Mouse (Mus musculus) limb, embryonic 15.5 days (tissue): ENCODE measurements at regions not wholly inside any gene's neighbourhood (a gene's known extent, or its start where the extent isn't known, plus 50 kb on each side); places are given as distances from the start of the nearest gene placed in this dataset.

Source experiments
- ATAC-seq: fragments of 200-750 bp; cut with Nextera tagmentation; 2 replicates; pipeline ENCODE4 v1.8.0; 2017; ENCODE audit warnings: low read depth, moderate TSS enrichment; ENCODE audit not compliant: insufficient number of reproducible peaks, low FRiP score, low TSS enrichment
- H3K27ac ChIP-seq: fragments of 300-500 bp; sonication (generic); 2 replicates; pipeline ENCODE4 v1.5.1; 2015; ENCODE audit warnings: moderate library complexity, mild to moderate bottlenecking, inconsistent platforms
- H3K27me3 ChIP-seq: fragments of 300-500 bp; sonication (generic); 2 replicates; pipeline ENCODE4 v1.6.1; 2015; ENCODE audit warnings: inconsistent platforms
- H3K36me3 ChIP-seq: fragments of 300-500 bp; sonication (generic); 2 replicates; pipeline ENCODE4 v1.6.1; 2015; ENCODE audit warnings: inconsistent platforms
- H3K4me1 ChIP-seq: fragments of 300-500 bp; sonication (generic); 2 replicates; pipeline ENCODE4 v1.6.1; 2015; ENCODE audit warnings: inconsistent platforms
- H3K4me2 ChIP-seq: fragments of 300-500 bp; sonication (generic); 2 replicates; pipeline ENCODE4 v1.6.1; 2015; ENCODE audit warnings: mild to moderate bottlenecking, inconsistent platforms
- H3K4me3 ChIP-seq: fragments of 300-500 bp; sonication (generic); 2 replicates; pipeline ENCODE4 v1.5.1; 2015; ENCODE audit warnings: mild to moderate bottlenecking, inconsistent platforms
- H3K9ac ChIP-seq: fragments of 300-500 bp; sonication (generic); 2 replicates; pipeline ENCODE4 v1.6.1; 2015; ENCODE audit warnings: inconsistent platforms
- H3K9me3 ChIP-seq: fragments of 300-500 bp; sonication (generic); 2 replicates; pipeline ENCODE4 v1.6.1; 2016; ENCODE audit warnings: inconsistent platforms
- WGBS: fragments of 180-500 bp; shearing (Covaris S2); methylation state at CpG from one replicate; pipeline ENCODE4 v1.1.7; 2015; 5-methylcytosine and 5-hydroxymethylcytosine counted together

DNA sequence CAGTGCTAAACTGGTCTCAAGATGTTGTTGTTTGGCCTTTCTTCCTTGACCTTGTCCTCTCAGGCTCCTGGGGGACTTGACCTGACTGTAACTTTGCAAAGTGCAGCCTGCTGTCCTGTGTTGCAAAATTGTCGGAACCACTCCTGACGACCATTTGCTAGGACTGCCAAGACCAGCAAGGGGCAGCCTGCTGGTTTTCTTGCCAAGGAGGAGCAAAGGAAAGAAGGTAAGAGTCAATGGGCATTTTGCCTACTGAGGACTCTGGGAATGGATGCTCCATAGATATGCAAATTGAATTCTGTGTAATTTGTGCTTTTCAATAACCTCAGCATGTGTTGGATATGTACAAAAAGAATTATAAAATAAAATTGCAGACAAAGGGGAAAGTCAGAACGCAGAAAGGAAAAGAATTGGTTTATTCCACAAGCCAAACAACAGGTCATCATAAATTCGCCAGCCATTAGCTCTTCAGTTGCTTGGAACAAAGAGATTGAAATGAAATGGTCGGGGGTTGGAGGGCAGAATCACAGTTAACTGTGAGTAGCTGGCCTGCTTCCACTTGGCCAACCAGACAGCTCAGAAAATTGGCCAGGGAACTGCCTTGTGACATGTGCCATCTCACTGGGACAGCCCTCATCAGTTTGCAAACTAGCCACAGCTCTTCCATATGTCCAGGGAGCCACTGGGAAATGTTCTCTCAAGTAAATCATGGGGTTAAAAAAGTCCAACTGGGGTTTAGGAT is 256.5 kb upstream of the Gm10192 start:
- no peaks in the 10 kb centered on the region for H3K4me1 ChIP-seq
- ATAC-seq = no peak
- no peak overlapping the region for H3K4me3 ChIP-seq
- WGBS = 85% methylated on average over 5 of the region's 5 CpGs
- H3K27ac ChIP-seq = no peak overlapping the region
- no peak overlapping the region for H3K9ac ChIP-seq
- no peaks in the 10 kb centered on the region for H3K27me3 ChIP-seq
- no peak overlapping the region for H3K4me2 ChIP-seq
- no peaks in the 10 kb centered on the region for H3K36me3 ChIP-seq
- H3K9me3 ChIP-seq = no peaks in the 10 kb centered on the region

GRCm38 (mm10) chr4:97432681-97433080 is 249.7 kb upstream of the Gm10192 start:
- H3K27me3 ChIP-seq = no peaks in the 10 kb centered on the region
- H3K4me2 ChIP-seq = no peak overlapping the region
- no peaks in the 10 kb centered on the region for H3K36me3 ChIP-seq
- no peaks in the 10 kb centered on the region for H3K4me1 ChIP-seq
- WGBS = 54% methylated on average over 1 of the region's 1 CpGs
- ATAC-seq = no peak
- no peak overlapping the region for H3K4me3 ChIP-seq
- H3K9me3 ChIP-seq = no peaks in the 10 kb centered on the region
- H3K9ac ChIP-seq = no peak overlapping the region
- H3K27ac ChIP-seq = no peak overlapping the region

GRCm38 (mm10) chr4:97432094-97432493 is 249.1 kb upstream of the Gm10192 start:
- no peaks in the 10 kb centered on the region for H3K4me1 ChIP-seq
- no peaks in the 10 kb centered on the region for H3K27me3 ChIP-seq
- H3K9me3 ChIP-seq = no peaks in the 10 kb centered on the region
- no peak overlapping the region for H3K27ac ChIP-seq
- H3K36me3 ChIP-seq = no peaks in the 10 kb centered on the region
- 79% methylated on average over 1 of the region's 1 CpGs for WGBS
- no peak overlapping the region for H3K4me3 ChIP-seq
- H3K4me2 ChIP-seq = no peak overlapping the region
- H3K9ac ChIP-seq = no peak overlapping the region
- ATAC-seq = no peak

DNA sequence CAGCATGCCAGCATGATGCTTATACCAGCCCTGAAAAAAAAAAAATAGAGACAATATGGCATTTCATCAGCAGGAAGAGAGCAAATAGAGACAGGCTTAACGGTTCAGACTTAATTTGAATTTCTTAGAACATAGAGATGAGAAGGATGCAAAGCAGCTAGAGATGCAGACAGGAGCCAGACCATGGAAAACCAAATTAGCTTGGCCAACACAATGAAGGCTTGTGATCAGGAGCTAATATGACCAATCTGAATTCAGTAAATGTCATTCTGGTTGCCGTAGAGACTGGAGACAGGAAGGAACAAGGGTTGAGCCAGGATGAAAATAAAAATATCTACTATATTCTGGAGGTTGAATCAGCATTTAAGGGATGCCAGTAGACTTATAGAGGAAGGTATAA is 248.3 kb upstream of the Gm10192 start:
- H3K36me3 ChIP-seq = no peaks in the 10 kb centered on the region
- no peak overlapping the region for H3K4me3 ChIP-seq
- no peaks in the 10 kb centered on the region for H3K27me3 ChIP-seq
- WGBS = 66% methylated on average over 2 of the region's 2 CpGs
- H3K4me2 ChIP-seq = no peak overlapping the region
- ATAC-seq = no peak
- no peak overlapping the region for H3K9ac ChIP-seq
- no peak overlapping the region for H3K27ac ChIP-seq
- H3K9me3 ChIP-seq = no peaks in the 10 kb centered on the region
- H3K4me1 ChIP-seq = no peaks in the 10 kb centered on the region

DNA sequence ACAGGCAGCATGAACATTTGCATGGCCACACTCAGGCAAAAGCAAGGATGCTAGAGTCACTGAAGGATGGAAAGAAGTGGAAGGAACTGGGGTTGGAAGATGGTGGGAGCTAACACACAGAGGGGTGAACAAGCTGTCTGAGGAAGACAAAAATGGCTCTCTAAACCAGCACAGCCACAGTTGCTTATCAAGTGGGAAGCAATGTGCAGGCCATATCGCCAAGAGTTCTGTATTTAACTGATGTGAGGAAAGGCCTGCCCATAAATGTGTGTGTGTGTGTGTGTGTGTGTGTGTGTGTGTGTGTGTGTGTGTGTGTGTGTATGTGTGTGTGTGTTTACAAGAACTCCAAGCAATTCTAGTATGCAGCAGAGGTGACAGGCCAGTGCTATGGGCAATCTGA is 236.9 kb upstream of the Gm10192 start:
- Histone ChIP-seq H3K9ac (no peak overlapping the region), H3K27me3 (no peaks in the 10 kb centered on the region), H3K4me2 (no peak overlapping the region), H3K27ac (no peak overlapping the region), H3K36me3 (no peaks in the 10 kb centered on the region), H3K4me3 (no peak overlapping the region), H3K4me1 (no peaks in the 10 kb centered on the region), H3K9me3 (no peaks in the 10 kb centered on the region)
- WGBS = 93% methylated on average over 1 of the region's 1 CpGs
- no peak for ATAC-seq

DNA sequence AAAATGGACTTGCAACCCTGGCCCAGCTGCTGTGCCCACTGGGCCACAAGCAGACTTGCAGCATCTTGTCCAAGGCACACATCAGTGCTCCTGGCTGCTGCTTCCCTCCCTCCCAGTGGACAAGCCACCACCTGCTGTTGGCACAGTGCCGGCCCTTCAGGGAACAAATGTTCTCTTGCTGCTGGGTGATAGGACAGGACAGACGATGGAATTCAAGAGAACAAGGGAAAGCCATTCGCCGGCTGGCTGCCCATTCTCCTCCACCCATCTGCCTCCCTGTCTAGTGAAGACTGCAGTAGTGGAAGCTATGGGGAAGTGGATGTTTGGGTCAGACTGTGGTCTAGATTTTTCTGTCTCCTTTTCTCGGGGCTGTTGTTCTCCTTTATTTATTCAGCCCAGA is 235.7 kb upstream of the Gm10192 start:
- Histone ChIP-seq H3K27ac (no peak overlapping the region), H3K9me3 (no peaks in the 10 kb centered on the region), H3K4me2 (no peak overlapping the region), H3K4me3 (no peak overlapping the region), H3K4me1 (no peaks in the 10 kb centered on the region), H3K36me3 (no peaks in the 10 kb centered on the region), H3K9ac (no peak overlapping the region), H3K27me3 (no peaks in the 10 kb centered on the region)
- 38% methylated on average over 5 of the region's 5 CpGs for WGBS
- no peak for ATAC-seq

- H3K4me3 ChIP-seq = no peak overlapping the region
- no peaks in the 10 kb centered on the region for H3K4me1 ChIP-seq
- H3K36me3 ChIP-seq = no peaks in the 10 kb centered on the region
- no peaks in the 10 kb centered on the region for H3K9me3 ChIP-seq
- ATAC-seq = no peak
- H3K9ac ChIP-seq = no peak overlapping the region
- H3K27me3 ChIP-seq = no peaks in the 10 kb centered on the region
- H3K27ac ChIP-seq = no peak overlapping the region
- H3K4me2 ChIP-seq = no peak overlapping the region
Observed at GRCm38 (mm10) chr4:97417943-97418342, 235.0 kb upstream of the Gm10192 start.

GRCm38 (mm10) chr4:97408633-97409296 is 225.8 kb upstream of the Gm10192 start:
- Histone ChIP-seq H3K4me3 (no peak overlapping the region), H3K36me3 (no peaks in the 10 kb centered on the region), H3K27ac (no peak overlapping the region), H3K9ac (no peak overlapping the region), H3K9me3 (no peaks in the 10 kb centered on the region), H3K4me2 (no peak overlapping the region), H3K27me3 (no peaks in the 10 kb centered on the region), H3K4me1 (no peaks in the 10 kb centered on the region)
- WGBS = 79% methylated on average over 7 of the region's 7 CpGs
- no peak for ATAC-seq

DNA sequence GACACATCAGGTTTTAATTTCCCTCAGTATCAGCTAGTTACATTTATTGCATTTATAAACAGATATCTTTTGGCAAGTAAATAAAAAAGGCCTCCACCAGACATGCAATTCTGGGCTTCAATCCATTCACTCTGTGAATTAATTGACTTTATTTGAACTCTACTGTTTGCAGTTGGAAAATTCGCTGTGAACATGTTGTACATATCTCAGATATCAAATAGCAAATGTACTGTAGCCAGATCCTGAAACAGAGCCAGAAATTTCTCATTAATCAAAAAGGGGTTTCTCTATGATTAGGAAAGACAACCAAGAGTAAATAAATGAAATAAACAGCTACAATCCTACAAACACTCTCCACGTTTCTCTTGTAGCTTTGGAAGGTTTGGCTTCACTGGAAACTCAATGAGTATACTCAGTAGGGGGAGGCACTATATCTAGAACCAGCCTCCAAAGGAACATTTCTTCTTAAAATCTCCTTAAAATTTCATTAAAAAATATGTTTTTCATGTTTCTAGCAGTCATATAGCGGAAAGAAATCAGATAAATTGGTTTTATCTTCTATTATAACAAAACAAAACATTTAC is 211.8 kb upstream of the Gm10192 start:
- H3K36me3 ChIP-seq = no peaks in the 10 kb centered on the region
- WGBS = 65% methylated on average over 3 of the region's 3 CpGs
- H3K9ac ChIP-seq = no peak overlapping the region
- no peaks in the 10 kb centered on the region for H3K4me1 ChIP-seq
- no peak overlapping the region for H3K4me3 ChIP-seq
- H3K4me2 ChIP-seq = no peak overlapping the region
- no peaks in the 10 kb centered on the region for H3K27me3 ChIP-seq
- ATAC-seq = no peak
- H3K9me3 ChIP-seq = no peaks in the 10 kb centered on the region
- no peak overlapping the region for H3K27ac ChIP-seq

DNA sequence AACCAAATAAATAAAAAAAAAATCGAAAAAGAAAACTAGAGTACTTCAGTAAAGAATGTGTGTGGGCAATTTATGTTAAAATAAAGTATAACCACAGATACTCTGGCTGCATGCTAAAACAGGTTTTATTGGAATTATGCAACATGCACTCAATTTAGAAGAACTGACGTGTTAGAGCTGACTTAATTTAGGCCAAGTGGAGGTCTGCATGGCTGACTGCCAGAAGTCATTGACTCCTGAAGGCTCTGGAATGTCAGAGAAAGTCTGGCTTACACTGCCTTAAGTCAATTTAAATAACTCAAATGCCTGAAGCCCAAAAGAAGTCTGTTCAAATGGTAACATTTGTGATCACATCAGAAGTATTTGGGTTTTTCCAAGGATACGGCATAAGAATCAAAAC is 198.1 kb upstream of the Gm10192 start:
- no peaks in the 10 kb centered on the region for H3K9me3 ChIP-seq
- H3K9ac ChIP-seq = no peak overlapping the region
- H3K4me3 ChIP-seq = no peak overlapping the region
- no peaks in the 10 kb centered on the region for H3K4me1 ChIP-seq
- H3K27me3 ChIP-seq = no peaks in the 10 kb centered on the region
- H3K27ac ChIP-seq = no peak overlapping the region
- 18% methylated on average over 3 of the region's 3 CpGs for WGBS
- H3K36me3 ChIP-seq = no peaks in the 10 kb centered on the region
- ATAC-seq = no peak
- H3K4me2 ChIP-seq = no peak overlapping the region

- Histone ChIP-seq H3K4me3 (no peak overlapping the region), H3K4me1 (no peaks in the 10 kb centered on the region), H3K27ac (no peak overlapping the region), H3K27me3 (no peaks in the 10 kb centered on the region), H3K9ac (no peak overlapping the region), H3K4me2 (no peak overlapping the region), H3K36me3 (no peaks in the 10 kb centered on the region), H3K9me3 (no peaks in the 10 kb centered on the region)
- no peak for ATAC-seq
- 56% methylated on average over 8 of the region's 8 CpGs for WGBS
Observed at GRCm38 (mm10) chr4:97377593-97378542, 194.9 kb upstream of the Gm10192 start.

DNA sequence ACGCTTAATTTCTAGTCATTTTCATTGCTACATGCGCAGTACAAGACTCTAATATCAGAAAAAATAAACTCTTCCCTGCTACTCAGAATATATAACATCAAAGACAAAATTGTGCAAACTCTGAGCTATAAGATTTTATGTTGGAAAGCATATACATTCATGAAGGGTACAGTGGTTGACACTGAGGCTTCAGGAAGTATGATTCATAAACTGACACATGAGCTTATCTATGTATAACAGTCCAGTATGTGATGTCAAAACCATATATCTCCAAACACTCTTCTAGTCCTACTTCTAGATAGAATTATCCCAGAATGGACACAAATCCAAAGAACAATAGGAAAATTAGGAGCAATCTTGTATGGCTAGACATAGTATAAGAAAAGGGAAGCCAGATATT is 177.5 kb upstream of the Gm10192 start:
- 90% methylated on average over 2 of the region's 2 CpGs for WGBS
- ATAC-seq = no peak

More for the DNA sequence above, 177.5 kb upstream of the Gm10192 start:
- Histone ChIP-seq H3K36me3 (no peaks in the 10 kb centered on the region), H3K9me3 (no peaks in the 10 kb centered on the region), H3K4me2 (no peak overlapping the region), H3K27me3 (no peaks in the 10 kb centered on the region), H3K4me3 (no peak overlapping the region), H3K4me1 (no peaks in the 10 kb centered on the region), H3K9ac (no peak overlapping the region), H3K27ac (no peak overlapping the region)
